Mouse (Mus musculus): ENCODE measurements at regions not wholly inside any gene's neighbourhood (a gene's known extent, or its start where the extent isn't known, plus 50 kb on each side); places are given as distances from the start of the nearest gene placed in this dataset.

DNA sequence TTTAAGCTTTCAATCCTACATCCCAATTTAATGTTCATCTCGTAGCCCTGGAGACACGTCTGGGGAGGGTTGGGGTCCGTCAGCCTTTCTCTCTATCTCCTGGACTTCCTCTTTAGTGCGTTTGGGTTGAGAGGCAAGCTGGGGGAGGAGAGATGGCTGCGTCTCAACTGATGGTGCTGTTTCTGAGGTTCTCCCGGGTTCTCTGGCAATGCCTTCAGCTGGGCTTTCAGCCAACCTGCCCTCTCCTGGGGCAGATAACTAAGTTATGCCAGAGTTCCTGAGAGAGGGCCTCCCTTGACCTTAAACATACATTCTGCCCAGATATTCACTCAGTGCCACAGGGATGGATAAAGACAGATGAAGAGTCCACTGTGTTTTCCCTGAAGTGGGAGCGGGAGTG lies 183.3 kb upstream of the Prok2 start:
- intact Hi-C loops (cut with DNase I) = no loop called here
- peak; percentile 52 for DNase-seq

DNA sequence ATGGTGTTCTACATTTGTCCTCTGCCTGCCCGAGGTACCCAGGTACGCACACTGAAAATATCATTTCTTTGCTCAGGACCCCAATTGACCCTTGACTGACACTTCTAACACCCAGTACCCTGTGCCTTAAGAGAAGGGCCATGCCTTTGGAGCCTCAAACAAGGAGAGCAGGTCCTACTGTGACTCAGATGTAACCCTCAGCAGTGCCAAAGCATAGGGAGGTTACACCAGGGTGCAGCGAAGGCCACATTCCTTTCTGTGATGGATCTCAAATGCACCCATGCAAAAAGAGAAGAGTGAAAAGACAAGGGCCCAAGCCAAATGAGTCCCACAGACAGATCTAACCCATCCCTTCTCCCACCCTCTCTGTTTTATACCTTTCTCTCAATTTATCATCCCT lies 181.9 kb upstream of the Prok2 start:
- no peak for DNase-seq
- intact Hi-C loops (cut with DNase I) = no loop called here

DNA sequence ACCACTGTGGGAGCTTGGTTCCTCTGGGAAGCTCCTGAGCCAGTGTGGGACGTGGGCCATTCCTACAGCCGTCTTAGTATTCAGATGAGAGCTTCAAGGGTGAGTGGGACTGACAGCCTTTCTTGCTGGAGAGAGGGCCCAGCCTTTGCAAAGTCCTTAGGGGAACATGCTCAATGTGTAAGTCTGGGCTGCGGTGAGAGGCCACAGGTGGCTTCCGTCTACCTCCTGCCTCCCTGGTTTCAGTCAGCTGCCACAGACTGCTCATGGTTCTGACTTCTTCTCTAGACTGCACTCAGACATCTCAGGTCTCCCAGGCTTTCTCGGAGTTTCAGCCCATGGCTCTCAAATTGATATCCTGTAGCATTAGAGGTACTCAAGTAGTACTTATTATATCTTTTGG lies 179.0 kb upstream of the Prok2 start:
- no peak for DNase-seq
- intact Hi-C loops (cut with DNase I) = no loop called here

DNA sequence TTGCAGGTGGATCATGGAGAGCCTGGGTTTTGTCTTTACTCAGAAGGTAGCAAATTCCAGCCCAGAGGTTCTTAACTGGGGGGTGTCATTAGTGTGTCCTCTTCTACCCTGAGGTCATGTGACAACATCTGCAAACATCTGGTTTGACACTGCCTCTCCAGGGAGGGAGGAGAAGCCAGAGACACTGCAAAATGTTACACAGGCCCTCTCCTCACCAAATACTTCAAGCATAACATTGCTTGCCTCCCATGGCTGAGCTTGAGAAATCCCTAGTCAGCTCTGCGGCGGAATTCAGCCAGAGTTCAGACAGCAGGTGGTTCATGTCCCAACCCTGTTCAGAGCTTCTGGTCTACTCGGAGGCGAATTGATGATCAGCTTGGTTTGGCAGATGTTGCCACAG lies 178.4 kb upstream of the Prok2 start:
- intact Hi-C loops (cut with DNase I) = loop anchor here (5.0 kb wide), 1 partner anchor 383 kb away; the partner anchor contains the start of gene Rybp

DNA sequence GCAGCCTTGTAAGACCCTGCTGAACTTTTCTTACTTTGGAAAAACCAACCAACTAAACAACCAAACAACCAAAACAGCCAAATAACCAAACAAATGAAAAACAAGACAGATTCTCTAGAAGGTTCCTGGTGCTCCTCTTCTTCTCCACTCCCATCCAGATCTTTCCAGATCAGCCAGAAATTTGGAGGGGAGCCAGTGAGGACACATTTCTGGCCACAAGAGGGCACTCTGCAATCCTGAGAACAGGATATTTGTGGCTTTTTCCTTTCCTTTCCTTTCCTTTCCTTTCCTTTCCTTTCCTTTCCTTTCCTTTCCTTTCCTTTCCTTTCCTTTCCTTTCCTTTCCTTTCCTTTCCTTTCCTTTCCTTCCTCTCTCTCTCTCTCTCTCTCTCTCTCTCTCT lies 177.9 kb upstream of the Prok2 start:
- DNase-seq = peak; percentile 76
- intact Hi-C loops (cut with DNase I) = loop anchor here (5.0 kb wide), 1 partner anchor 383 kb away; the partner anchor contains the start of gene Rybp

More for the DNA sequence above, 178.4 kb upstream of the Prok2 start:
- DNase-seq = no peak

DNA sequence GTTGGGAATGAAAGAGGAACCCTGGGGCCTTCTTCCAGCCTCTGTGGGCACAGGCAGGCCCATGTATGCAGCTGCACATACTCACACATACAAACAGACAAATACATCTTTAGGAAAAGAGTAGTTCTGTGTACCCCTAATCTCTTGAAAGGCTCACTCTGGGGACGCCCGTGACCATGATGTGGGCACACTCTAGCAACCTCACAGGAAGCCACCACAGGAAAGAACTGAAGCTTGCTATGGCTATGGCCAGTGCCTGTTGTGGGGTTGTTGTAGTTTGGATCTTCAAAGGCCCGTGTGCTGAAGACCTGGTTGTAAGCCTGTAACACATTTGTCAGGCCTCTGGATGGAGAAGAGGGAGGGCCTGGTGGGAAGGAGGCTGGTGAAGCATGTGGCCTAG lies 175.4 kb upstream of the Prok2 start:
- intact Hi-C loops (cut with DNase I) = loop anchor here (5.0 kb wide), 1 partner anchor 386 kb away; the partner anchor contains the start of gene Rybp
- no peak for DNase-seq

DNA sequence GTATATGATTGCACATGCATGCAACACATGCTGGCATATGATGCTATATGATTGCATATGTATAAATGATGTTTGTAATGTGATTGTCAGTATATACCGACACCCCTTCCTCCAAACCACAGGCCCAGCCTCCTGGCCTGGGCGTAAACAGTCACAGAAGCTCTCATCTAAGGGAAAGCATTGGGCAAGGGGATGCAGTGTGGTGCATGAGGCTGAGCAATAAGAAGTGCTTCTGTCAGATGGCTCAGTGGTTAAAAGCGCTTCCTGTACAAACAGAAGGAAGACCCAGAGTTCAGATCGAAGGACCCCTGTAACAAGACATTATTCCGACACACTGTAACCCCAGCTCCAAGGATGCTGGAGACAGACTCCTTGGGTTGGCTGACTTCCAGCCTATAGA lies 175.0 kb upstream of the Prok2 start:
- DNase-seq = no peak
- intact Hi-C loops (cut with DNase I) = loop anchor here (5.0 kb wide), 1 partner anchor 386 kb away; the partner anchor contains the start of gene Rybp

DNA sequence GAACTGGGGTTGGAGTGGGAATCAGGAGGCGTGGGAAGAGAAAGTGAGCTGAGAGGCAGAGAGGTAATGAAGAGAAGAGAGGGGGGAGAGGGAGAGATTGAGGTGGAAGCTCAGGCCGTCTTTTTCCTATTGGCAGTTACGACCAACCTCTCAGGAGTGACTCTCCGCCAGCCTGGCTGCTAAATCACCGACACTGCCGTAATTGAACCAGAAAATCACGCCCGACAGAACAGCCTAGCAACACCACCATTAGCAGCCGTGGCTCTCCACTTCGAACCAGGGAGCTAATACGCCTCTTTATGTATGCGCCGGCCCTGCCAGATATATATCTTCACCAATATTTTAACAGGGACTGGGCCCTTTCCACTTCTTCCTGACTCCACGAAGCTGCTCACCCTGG lies 173.5 kb upstream of the Prok2 start:
- DNase-seq = no peak
- intact Hi-C loops (cut with DNase I) = loop anchor here (5.0 kb wide), 1 partner anchor 388 kb away; the partner anchor contains the start of gene Rybp

DNA sequence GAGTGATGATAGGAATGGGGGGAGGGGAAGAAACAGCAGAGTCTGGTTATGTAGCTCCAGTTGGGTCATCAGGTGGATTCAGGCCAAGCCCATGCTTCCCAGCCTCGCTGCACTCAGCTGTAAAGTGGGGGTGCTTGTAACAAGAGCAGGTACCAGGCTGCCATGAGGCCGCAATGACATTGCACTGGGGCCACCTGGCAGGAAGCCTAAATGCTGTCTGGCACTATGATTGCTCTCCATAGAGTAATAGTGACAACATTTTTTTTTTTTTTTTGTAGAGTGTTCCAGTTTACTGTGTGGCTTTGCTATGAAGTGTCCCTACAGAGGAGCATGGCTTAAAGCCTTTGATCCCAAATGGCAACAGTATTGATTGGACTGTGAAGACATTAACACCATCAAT lies 171.9 kb upstream of the Prok2 start:
- DNase-seq = no peak
- intact Hi-C loops (cut with DNase I) = no loop called here

DNA sequence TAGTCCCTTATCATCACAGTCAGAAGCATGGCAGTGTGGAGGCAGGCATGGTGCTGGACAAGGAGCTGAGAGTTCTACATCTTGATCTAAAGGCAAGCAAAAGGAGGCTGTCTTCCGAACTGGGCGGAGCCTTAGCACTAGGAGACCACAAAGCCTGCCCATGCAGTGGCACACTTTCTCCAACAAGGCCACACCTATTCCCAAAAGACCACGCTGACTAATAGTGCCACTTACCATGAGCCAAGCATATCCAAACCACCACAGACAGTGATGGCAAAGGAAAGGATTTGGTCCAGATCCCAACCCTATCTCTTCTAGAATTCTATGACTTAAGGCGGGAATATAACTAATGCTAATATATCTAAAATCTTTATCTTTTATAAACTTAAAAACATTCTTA lies 169.4 kb upstream of the Prok2 start:
- intact Hi-C loops (cut with DNase I) = no loop called here
- DNase-seq = no peak

DNA sequence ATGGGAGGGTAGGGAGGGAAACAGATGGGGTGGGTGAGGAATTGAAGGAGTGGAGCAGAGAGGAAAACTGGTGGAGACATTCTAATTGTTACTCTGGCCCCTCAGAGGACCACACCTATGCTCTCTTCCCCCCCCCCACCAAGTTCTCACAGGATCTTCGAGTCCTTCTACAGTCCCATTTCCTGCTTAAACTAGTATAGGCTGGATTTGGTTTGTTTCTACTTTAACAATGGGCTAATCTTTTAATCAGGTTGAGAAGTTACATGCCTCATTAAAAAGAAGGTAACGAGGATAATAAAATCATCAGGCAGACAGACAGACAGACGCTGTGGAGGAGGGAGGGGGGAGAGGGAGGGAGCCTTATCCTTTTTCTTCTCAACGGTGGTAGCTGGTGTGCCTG lies 167.7 kb upstream of the Prok2 start:
- DNase-seq = no peak
- intact Hi-C loops (cut with DNase I) = no loop called here

DNA sequence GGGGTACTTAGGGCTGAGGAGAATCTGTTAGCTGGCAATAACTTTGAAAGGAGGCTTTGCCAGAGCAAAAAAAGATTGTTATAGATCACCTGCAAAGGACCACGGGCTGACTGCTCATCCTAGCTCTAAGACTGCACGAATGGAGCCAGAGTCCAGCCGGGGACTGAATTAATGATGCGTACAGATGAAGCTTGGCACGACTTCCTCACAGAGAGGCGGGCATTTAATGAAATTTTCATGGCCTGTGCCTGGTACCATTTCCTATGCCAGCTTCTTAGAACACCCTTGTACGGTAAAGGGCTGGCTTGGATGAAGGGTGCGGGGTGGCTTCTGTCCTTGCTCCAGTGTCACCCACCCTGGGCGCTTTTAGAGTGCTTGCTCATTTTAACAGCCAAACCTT lies 166.0 kb upstream of the Prok2 start:
- intact Hi-C loops (cut with DNase I) = no loop called here

DNA sequence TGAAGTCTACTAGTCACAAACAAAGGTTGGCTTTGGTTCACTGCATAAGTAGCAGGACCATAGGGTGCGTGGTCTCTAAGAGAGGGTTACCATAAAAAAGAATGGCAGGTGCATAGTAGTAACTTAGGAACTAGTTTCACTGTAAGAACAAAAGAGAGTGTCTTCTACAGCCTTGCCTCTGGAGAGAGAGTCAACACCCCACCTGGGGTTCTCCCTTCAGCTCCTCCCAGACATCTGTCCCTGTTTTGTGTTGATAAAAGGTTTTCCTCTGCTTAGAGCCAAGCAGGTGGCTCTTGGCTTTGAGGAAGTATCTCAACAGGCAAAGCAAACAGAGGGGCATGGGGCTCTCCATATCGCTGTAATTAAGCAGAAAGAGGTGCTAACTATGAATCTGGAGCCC lies 165.6 kb upstream of the Prok2 start:
- no peak for DNase-seq
- intact Hi-C loops (cut with DNase I) = no loop called here

More for the DNA sequence above, 166.0 kb upstream of the Prok2 start:
- peak; percentile 38 for DNase-seq

DNA sequence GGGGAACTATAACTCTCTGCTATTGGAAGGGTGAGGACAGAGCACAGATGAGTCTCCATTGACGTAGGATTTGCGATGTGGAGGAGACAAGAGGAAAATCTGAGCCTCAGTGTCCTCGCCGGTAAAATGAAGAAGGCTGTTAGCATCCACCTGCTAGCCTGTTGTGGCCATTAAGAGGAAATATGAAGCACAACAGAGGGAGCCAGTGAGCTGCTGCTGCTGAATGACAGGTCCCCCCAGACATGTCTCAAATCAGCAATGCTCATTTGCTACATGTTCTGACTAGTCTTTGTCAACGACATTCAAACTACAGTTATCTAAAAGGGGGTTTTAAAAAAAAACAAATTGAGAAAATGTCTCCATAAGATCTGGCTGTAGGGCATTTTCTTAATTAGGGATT lies 164.6 kb upstream of the Prok2 start:
- DNase-seq = no peak
- intact Hi-C loops (cut with DNase I) = no loop called here

DNA sequence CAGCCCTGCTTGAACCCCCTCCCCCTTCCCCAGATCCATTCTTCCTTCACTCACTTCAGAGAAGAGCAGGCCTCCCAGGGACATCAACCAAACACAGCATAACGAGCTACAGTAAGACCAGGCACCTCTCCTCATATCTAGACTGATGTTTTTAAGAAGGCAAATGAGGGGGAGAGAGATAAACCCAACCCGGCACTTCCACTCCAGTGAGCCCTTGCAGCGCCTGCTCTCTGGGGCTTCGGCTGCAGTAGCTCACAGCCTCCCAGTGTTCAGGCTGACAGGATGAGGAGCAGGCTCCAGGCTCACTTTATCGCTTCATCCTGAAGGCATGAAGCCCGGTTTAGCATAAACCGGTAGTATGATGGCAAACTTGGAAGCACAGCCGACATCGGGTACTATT lies 162.9 kb upstream of the Prok2 start:
- DNase-seq = no peak
- intact Hi-C loops (cut with DNase I) = no loop called here

DNA sequence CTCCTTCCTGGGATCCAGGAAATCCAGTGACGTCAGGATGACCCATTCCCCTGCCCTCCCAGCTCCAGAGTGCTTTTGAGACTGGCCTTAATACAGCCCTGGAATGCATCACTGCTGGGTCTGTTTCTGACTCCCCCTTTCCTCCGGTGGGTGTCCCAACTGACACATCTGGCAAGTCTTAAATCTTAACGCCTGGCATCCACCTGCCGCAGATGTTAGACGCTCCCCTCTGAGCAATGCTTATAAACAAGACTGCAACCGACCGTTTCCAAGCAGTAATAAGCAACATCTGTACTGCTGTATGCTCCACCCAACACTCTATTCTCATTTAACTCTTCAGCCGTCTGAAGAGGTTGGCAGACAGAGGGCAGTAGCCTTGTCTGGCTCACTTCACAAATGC lies 161.7 kb upstream of the Prok2 start:
- intact Hi-C loops (cut with DNase I) = no loop called here
- DNase-seq = no peak

DNA sequence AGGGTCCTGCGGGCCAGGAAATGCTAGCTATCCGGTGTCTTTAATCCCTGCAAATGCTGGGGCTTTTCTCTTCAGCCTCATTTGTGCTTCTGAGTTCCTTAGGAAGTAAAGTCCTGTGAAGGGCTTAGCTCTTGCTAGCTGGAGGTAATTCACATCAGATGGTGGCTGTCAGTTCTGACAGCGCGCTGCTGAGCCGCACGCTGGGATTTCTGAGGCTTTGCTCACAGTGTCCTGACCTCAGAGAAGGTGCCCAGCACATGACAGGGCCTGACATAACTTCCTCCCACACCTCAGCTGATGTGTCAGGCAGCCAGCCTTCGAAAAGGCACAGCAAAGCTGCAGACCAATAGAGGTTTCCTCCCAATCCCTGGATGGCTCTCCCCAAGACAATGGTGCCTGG lies 158.6 kb upstream of the Prok2 start:
- DNase-seq = no peak
- intact Hi-C loops (cut with DNase I) = no loop called here

DNA sequence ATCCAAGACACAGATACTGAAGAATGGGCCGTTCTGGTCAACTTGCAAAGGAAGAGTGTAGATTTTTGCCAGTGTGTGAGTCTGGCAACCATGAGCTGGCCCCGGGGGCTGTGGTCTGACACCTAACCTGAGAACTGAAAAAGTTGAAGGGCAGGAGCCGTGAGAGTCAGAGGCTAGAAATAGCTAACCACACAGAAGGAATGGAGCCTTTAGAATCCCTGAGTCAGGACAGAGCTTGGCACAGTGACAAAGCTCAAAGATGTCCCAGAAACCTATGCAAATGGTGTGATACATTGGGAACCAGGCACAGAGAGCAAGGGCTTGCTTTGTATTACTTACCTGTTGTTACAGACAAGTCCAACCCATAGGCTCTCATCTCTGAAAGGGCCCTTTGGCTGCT lies 157.9 kb upstream of the Prok2 start:
- intact Hi-C loops (cut with DNase I) = no loop called here
- no peak for DNase-seq

DNA sequence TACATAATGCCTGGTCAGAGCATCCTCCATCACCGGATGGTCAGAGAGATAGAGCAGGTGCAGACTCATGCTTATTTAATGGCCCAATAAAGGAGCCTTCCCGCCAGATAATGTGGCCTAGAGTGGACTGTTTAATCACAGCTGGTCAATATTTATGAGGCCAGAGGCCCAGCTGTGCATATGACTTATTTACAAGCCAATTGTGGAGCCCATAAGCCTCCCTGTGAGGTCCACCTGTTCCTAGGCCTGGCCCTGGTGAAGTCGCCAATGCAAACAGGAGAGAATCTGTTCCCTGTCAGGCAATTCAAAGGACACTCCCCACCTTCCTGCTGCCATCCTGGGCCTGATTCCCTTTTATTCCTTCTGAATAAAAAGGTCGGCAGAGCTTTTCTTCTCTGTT lies 155.4 kb upstream of the Prok2 start:
- intact Hi-C loops (cut with DNase I) = no loop called here
- peak; percentile 34 for DNase-seq

DNA sequence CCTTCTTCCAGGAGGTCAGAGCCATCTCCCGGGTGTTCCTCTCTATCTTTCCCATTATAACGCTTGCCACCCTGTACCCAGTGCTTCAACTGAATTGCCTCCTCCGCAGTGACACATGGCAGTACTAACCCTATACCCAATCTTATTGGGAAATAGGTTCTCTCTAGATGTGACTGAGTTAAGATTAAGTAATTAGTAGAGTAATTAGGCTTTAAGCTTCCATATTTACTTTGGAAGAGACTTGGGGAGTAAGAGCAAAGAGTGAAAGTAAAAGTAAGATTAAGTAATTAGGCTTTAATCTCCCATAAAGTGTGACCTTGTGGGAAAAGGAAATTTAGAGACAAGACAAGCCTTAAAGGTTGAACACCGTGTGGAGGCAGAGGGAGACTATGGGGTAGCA lies 148.7 kb upstream of the Prok2 start:
- intact Hi-C loops (cut with DNase I) = no loop called here
- no peak for DNase-seq

DNA sequence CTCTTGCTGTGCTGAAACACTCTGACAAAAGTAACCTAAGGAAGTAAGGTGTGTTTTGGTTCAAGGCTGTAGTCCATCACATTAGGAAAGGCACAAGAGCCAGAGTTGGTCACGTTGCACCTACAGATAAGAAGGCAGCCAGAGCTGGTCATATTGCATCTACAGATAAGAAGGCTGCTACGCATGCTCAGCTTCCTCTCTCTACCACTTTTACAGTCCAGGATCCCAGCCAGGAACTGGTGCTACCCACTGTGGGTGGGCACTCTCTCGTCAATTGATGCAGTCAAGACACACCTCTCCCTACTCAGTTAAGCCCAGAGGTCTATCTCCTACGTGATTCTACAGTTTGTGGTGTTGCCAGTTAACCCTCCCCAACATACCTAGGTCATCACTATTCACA lies 147.8 kb upstream of the Prok2 start:
- intact Hi-C loops (cut with DNase I) = no loop called here

DNA sequence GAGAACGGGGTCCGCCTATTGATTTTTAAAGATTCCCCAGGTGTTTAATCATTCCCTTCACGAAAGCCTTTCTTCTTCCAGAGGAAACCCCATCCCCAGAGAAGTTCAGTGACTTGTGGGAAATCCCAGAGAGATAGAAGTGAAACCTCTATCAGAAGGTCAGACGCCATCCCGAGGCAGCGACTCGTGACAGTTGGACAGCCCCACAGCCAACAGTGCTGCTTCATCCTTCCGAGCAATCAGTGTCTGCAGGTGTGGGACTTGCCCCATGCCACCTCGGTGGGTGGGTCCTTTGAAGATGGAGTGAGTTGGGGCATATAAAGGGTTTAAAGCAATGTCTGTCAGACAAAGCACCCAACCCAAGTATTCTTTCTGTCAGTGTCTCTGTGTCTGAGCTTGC lies 139.9 kb upstream of the Prok2 start:
- intact Hi-C loops (cut with DNase I) = no loop called here
- no peak for DNase-seq

More for the DNA sequence above, 147.8 kb upstream of the Prok2 start:
- DNase-seq = no peak

DNA sequence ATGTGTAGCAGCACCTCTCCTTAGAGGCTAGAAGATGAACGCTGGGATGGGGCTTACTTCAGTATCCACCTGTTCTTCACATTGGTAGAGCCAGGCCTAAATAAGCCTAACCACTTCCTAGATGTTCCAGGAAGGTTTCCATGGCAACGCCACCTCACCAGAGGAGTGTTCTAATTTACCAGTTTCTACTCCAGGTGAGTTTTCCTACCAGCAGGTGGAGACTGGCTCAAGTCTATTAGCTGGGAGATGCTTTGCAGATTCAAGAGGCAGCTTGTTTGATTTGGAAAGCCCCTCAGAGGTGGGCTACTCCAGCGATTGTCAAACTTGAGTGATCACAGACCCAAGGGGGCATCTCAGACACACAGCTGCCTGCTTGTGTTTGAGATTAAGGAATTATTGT lies 138.8 kb upstream of the Prok2 start:
- intact Hi-C loops (cut with DNase I) = no loop called here
- peak; percentile 50 for DNase-seq

DNA sequence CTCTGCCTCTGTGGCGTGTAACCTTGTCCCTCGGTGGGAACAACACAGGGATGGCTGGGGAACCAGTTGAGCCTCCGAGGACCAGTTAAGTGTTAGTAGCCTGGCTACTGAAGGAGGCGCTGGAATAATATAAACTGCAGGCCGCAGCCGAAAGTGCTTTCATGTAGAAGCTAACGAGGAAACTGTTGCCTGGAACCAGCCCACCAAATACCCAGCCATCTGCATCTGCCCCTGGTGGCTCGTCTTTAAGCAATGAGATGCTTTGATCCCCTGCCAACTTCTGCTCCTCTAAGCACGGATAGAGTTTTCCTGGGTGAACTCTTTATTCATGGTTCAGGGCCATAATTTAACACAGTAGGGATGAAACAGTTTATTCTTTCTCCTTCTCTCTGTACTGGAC lies 137.2 kb upstream of the Prok2 start:
- peak; percentile 77 for DNase-seq

More for the DNA sequence above, 137.2 kb upstream of the Prok2 start:
- intact Hi-C loops (cut with DNase I) = no loop called here

Data from left cerebral cortex, postnatal 4 days (tissue).